Mouse (Mus musculus) ES-E14 (cell line): ENCODE results near the gene Rassf7.

Source experiments
- CHD2 ChIP-seq: IDR thresholded peaks from 2 replicates; pipeline ENCODE4 v1.6.1; 2014; ENCODE audit warnings: mild to moderate bottlenecking, low read depth, low read length, inconsistent platforms
- HCFC1 ChIP-seq: IDR thresholded peaks from 2 replicates; pipeline ENCODE4 v1.6.1; 2012; ENCODE audit warnings: low read length, inconsistent platforms, borderline replicate concordance; ENCODE audit not compliant: insufficient read depth
- MAFK ChIP-seq: IDR thresholded peaks from 2 replicates; pipeline ENCODE4 v1.6.1; 2014; ENCODE audit warnings: mild to moderate bottlenecking, low read depth, low read length, inconsistent platforms; ENCODE audit not compliant: insufficient read depth
- ZNF384 ChIP-seq: IDR thresholded peaks from 2 replicates; pipeline ENCODE4 v1.6.1; 2012; ENCODE audit warnings: low read depth, low read length, inconsistent platforms

DNA sequence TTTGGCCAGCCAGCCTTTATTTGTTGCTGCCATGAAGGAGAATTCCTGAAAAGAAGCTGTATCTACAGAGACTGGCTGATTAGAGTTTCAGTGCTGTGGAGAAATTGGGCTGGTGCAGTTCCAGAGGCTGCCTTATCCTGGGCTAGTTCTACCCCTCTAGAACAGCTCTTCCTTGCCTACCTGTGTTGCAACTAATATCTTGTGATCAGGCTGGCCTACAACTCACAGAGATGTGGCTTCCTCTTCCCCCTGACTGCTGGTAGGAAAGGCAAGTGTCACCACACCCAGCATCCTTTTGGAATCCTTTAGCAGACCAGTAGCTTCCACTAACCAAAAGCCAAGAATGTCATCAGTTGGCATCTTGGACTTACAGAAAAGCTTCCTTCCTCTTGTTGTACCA lies 45.8 kb upstream of the Rassf7 start:
- no peak for TF ChIP-seq CHD2
- no peak for TF ChIP-seq MAFK
- no peak for TF ChIP-seq HCFC1
- no peak for TF ChIP-seq ZNF384
